Mouse (Mus musculus) CH12.LX (cell line): Measurements from ENCODE around the gene Ktn1. TPM values are rescaled to one million over a fixed set of nuclear protein-coding genes. Genes with fewer than 3 reads are reported as not detected.

Source experiments
- DNase-seq: peaks from one replicate; pipeline ENCODE4 v3.0.0-alpha.2; 2013; ENCODE audit errors: extremely low read depth
- H3K27ac ChIP-seq: 2 replicates; pipeline ENCODE4 v1.5.1; 2012; ENCODE audit warnings: low read depth, mild to moderate bottlenecking, control low read depth, moderate library complexity; ENCODE audit not compliant: insufficient read depth
- H3K27me3 ChIP-seq: replicated peaks from 2 replicates; pipeline ENCODE3; 2012; ENCODE audit warnings: inconsistent platforms
- H3K36me3 ChIP-seq, 2 experiments: replicated peaks in 1 of 2; 2 replicates each; pipeline versions ENCODE3 to v1.6.1; 2012; ENCODE audit warnings: inconsistent platforms in 1 of 2, low read length in 1 of 2, mild to moderate bottlenecking in 1 of 2, mixed read lengths in 1 of 2, moderate library complexity in 1 of 2; ENCODE audit not compliant: control insufficient read depth in 1 of 2, insufficient read depth in 1 of 2
- H3K4me1 ChIP-seq, 2 experiments: 2 replicates each; pipeline ENCODE4 v1.6.1; 2012; ENCODE audit warnings: inconsistent platforms in 1 of 2, moderate library complexity in 1 of 2; ENCODE audit not compliant: insufficient read depth in 2 of 2, control insufficient read depth in 1 of 2
- H3K4me2 ChIP-seq: 2 replicates; pipeline ENCODE4 v1.6.1; 2012; ENCODE audit warnings: low read depth, mild to moderate bottlenecking, control low read depth; ENCODE audit not compliant: poor library complexity, insufficient read depth, severe bottlenecking
- H3K4me3 ChIP-seq, 3 experiments: fragments of 150-350 bp in 1 of 3; sonication (generic) in 1 of 3; replicated peaks in 1 of 3; 2 replicates each; pipeline versions ENCODE3 to v1.5.1; 2011 to 2012; ENCODE audit warnings: low read depth in 2 of 3, low read length in 2 of 3, mild to moderate bottlenecking in 2 of 3, moderate library complexity in 2 of 3, control low read depth in 1 of 3, improper control_type of control experiment in 1 of 3, inconsistent platforms in 1 of 3, mixed read lengths in 1 of 3; ENCODE audit not compliant: poor library complexity in 1 of 3
- H3K79me2 ChIP-seq: replicated peaks from 2 replicates; pipeline ENCODE4 v1.6.1; 2012; ENCODE audit warnings: mild to moderate bottlenecking, moderate library complexity; ENCODE audit not compliant: control insufficient read depth, poor library complexity, insufficient read depth, severe bottlenecking; ENCODE audit errors: extremely low read depth
- H3K9ac ChIP-seq: 2 replicates; pipeline ENCODE4 v1.6.1; 2012; ENCODE audit warnings: low read depth, mild to moderate bottlenecking, control low read depth, moderate library complexity; ENCODE audit not compliant: insufficient read depth
- H3K9me3 ChIP-seq: replicated peaks from 2 replicates; pipeline ENCODE3; 2012; ENCODE audit warnings: low read length, inconsistent platforms, mixed read lengths
- BHLHE40 ChIP-seq: IDR thresholded peaks from 2 replicates; pipeline ENCODE4 v1.6.1; 2011; ENCODE audit warnings: mild to moderate bottlenecking, low read depth, low read length, improper control_type of control experiment
- CHD1 ChIP-seq: IDR thresholded peaks from 2 replicates; pipeline ENCODE4 v1.6.1; 2012; ENCODE audit warnings: low read depth, low read length, improper control_type of control experiment, inconsistent platforms
- E2F4 ChIP-seq: IDR thresholded peaks from 2 replicates; pipeline ENCODE4 v1.6.1; 2011; ENCODE audit warnings: low read depth, low read length, improper control_type of control experiment; ENCODE audit not compliant: insufficient replicate concordance
- EP300 ChIP-seq: IDR thresholded peaks from 2 replicates; pipeline ENCODE4 v1.6.1; 2011; ENCODE audit warnings: low read length, improper control_type of control experiment
- ETS1 ChIP-seq: conservative IDR thresholded peaks from 2 replicates; pipeline ENCODE4 v1.6.1; 2012; ENCODE audit warnings: low read depth, mild to moderate bottlenecking, inconsistent platforms, low read length, improper control_type of control experiment, moderate library complexity
- HCFC1 ChIP-seq: IDR thresholded peaks from 2 replicates; pipeline ENCODE4 v1.6.1; 2012; ENCODE audit warnings: low read depth, mild to moderate bottlenecking, inconsistent platforms, low read length, improper control_type of control experiment
- IRF4 ChIP-seq: IDR thresholded peaks from 2 replicates; pipeline ENCODE4 v1.6.1; 2014; ENCODE audit warnings: low read depth, mild to moderate bottlenecking, inconsistent platforms, low read length, improper control_type of control experiment
- MAX ChIP-seq: IDR thresholded peaks from 2 replicates; pipeline ENCODE4 v1.6.1; 2011; ENCODE audit warnings: low read length, improper control_type of control experiment
- MAZ ChIP-seq: IDR thresholded peaks from 2 replicates; pipeline ENCODE4 v1.6.1; 2012; ENCODE audit warnings: low read depth, mild to moderate bottlenecking, inconsistent platforms, low read length, improper control_type of control experiment, moderate library complexity
- MEF2A ChIP-seq: IDR thresholded peaks from 2 replicates; pipeline ENCODE4 v1.6.1; 2014; ENCODE audit warnings: low read depth, mild to moderate bottlenecking, inconsistent platforms, low read length, improper control_type of control experiment, borderline replicate concordance
- MYC ChIP-seq: IDR thresholded peaks from 2 replicates; pipeline ENCODE4 v1.6.1; 2011; ENCODE audit warnings: low read depth, mild to moderate bottlenecking, improper control_type of control experiment, low read length
- NRF1 ChIP-seq: IDR thresholded peaks from 2 replicates; pipeline ENCODE4 v1.6.1; 2014; ENCODE audit warnings: low read depth, mild to moderate bottlenecking, inconsistent platforms, low read length, improper control_type of control experiment, moderate library complexity
- POLR2A ChIP-seq: IDR thresholded peaks from 2 replicates; pipeline ENCODE4 v1.6.1; 2011; ENCODE audit warnings: low read depth, mild to moderate bottlenecking, improper control_type of control experiment, low read length
- POLR2AphosphoS2 ChIP-seq: IDR thresholded peaks from 2 replicates; pipeline ENCODE4 v1.6.1; 2011; ENCODE audit warnings: low read depth, low read length, improper control_type of control experiment
- RCOR1 ChIP-seq: conservative IDR thresholded peaks from 2 replicates; pipeline ENCODE4 v1.6.1; 2012; ENCODE audit warnings: low read depth, mild to moderate bottlenecking, inconsistent platforms, low read length, improper control_type of control experiment
- SIN3A ChIP-seq: IDR thresholded peaks from 2 replicates; pipeline ENCODE4 v1.6.1; 2012; ENCODE audit warnings: low read length, improper control_type of control experiment, inconsistent platforms
- SMC3 ChIP-seq: IDR thresholded peaks from 2 replicates; pipeline ENCODE4 v1.6.1; 2011; ENCODE audit warnings: low read depth, low read length, improper control_type of control experiment
- TBP ChIP-seq: conservative IDR thresholded peaks from 2 replicates; pipeline ENCODE4 v1.6.1; 2011; ENCODE audit warnings: low read depth, low read length, improper control_type of control experiment
- TCF12 ChIP-seq: IDR thresholded peaks from 2 replicates; pipeline ENCODE4 v1.6.1; 2014; ENCODE audit warnings: low read depth, mild to moderate bottlenecking, inconsistent platforms, low read length, improper control_type of control experiment
- USF2 ChIP-seq: conservative IDR thresholded peaks from 2 replicates; pipeline ENCODE4 v1.6.1; 2011; ENCODE audit warnings: low read depth, low read length, improper control_type of control experiment
- ZC3H11A ChIP-seq: IDR thresholded peaks from 2 replicates; pipeline ENCODE4 v1.6.1; 2012; ENCODE audit warnings: low read depth, mild to moderate bottlenecking, inconsistent platforms, low read length, improper control_type of control experiment
- ZMIZ1 ChIP-seq: IDR thresholded peaks from 2 replicates; pipeline ENCODE4 v1.6.1; 2012; ENCODE audit warnings: low read depth, mild to moderate bottlenecking, inconsistent platforms, low read length, improper control_type of control experiment
- ZNF384 ChIP-seq: IDR thresholded peaks from 2 replicates; pipeline ENCODE4 v1.6.1; 2012; ENCODE audit warnings: low read depth, low read length, improper control_type of control experiment, inconsistent platforms
- dilution Hi-C: fragments of 300-500 bp; cut with MboI; formaldehyde crosslinking; loops from 2 replicates; pipeline ENCODE4 v1.14.3; 2020; ENCODE audit warnings: low sequenced_read_pairs; ENCODE audit not compliant: extremely low pct_unique_long_range_greater_than_20kb, extremely low pct_ligation_motif_present
- in situ Hi-C: fragments of 300-500 bp; cut with MboI; formaldehyde crosslinking; loops from 3 replicates; pipeline ENCODE4 v1.14.3; 2019; ENCODE audit warnings: low sequenced_read_pairs, low pct_ligation_motif_present, low pct_unique_long_range_greater_than_20kb, mixed read lengths
- polyA plus RNA-seq: library from polyadenylated mRNA; unstranded; fragments of >175 nt; gene quantifications from 2 replicates; pipeline ENCODE4 v1.2.1, GENCODE M21; 2012; ENCODE audit warnings: low read depth; ENCODE audit not compliant: insufficient read length
- total RNA-seq, 2 experiments: library from RNA; depleted of rRNA; stranded (reverse); fragments of 300-350 nt in 1 of 2; fragments of >200 nt in 1 of 2; gene quantifications; 2 replicates each; pipeline ENCODE4 v1.2.3; 2012 to 2014

Ktn1 gene
- total and polyA plus RNA-seq, 3 experiments, result 23.2 to 56.5 (median 25.6) TPM

GRCm38 (mm10) chr14:47682886-47683285, 34.6 kb downstream of the Ktn1 start:
- in situ Hi-C loops (no loop called here), dilution Hi-C loops (no loop called here)
- peaks cover 45 to 80% of the 10 kb centered on the region in 2 experiments for H3K36me3 ChIP-seq
- no peaks in the 10 kb centered on the region for H3K79me2 ChIP-seq
- H3K4me3 ChIP-seq, result no peak overlapping the region
- no peak for DNase-seq
- no peaks in the 10 kb centered on the region for H3K27me3 ChIP-seq
- H3K27ac ChIP-seq, result no peak overlapping the region
- TF ChIP-seq BHLHE40, result no peak
- TF ChIP-seq ETS1, result no peak
- TF ChIP-seq ZC3H11A, result no peak
- H3K9ac ChIP-seq, result no peak overlapping the region
- H3K9me3 ChIP-seq, result no peaks in the 10 kb centered on the region
- no peaks in the 10 kb centered on the region for H3K4me1 ChIP-seq
- no peak overlapping the region for H3K4me2 ChIP-seq

- no peaks in the 10 kb centered on the region for H3K79me2 ChIP-seq
- no peak overlapping the region for H3K27ac ChIP-seq
- H3K27me3 ChIP-seq, result no peaks in the 10 kb centered on the region
- H3K4me2 ChIP-seq, result no peak overlapping the region
- no peak overlapping the region for H3K9ac ChIP-seq
- peaks cover 45 to 84% of the 10 kb centered on the region in 2 experiments for H3K36me3 ChIP-seq
- in situ Hi-C loops (no loop called here), dilution Hi-C loops (no loop called here)
- H3K4me3 ChIP-seq, result no peak overlapping the region
- H3K4me1 ChIP-seq, result no peaks in the 10 kb centered on the region
- TF ChIP-seq NRF1 (no peak), SIN3A (no peak), MAX (no peak), ZNF384 (no peak), POLR2AphosphoS2 (no peak), E2F4 (no peak), TBP (no peak), HCFC1 (no peak), ZMIZ1 (no peak), EP300 (no peak), SMC3 (no peak), MEF2A (no peak), RCOR1 (no peak), POLR2A (no peak), CHD1 (no peak), MAZ (no peak), IRF4 (no peak), TCF12 (no peak), MYC (no peak), USF2 (no peak)
- no peak for DNase-seq
- H3K9me3 ChIP-seq, result no peaks in the 10 kb centered on the region
Observed at GRCm38 (mm10) chr14:47684579-47684978, 36.3 kb downstream of the Ktn1 start.
